8 mouse cellular contexts compared by ENCODE assay signal in the genomic region with DNA sequence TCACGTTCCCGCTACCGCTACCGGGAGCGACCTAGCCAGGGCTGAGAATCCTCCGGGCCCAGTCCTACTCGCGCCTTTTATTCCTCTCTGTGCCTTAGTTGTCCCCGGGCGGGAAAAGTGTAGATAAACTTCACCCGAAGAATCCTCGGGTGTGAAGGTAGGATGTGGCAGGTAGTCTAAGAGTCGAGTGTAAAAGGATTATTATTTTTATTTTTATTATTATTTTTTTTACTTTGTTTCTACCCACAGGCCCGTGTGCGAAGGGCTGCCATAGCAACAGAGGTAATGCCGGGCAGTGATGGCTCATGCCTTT. TPM values are rescaled to one million over a fixed set of nuclear protein-coding genes. Genes with fewer than 3 reads are reported as not detected.
DNase-seq lines count a peak whose midpoint lies in the region; ATAC-seq lines count a peak whose summit lies in the region.

A gene (minus strand): TSS at position 35 of the 313 bp plus-strand sequence.

- ATAC-seq in intestine, embryonic 15.5 days, result peak; percentile 13; the same call in 1 of the 2 replicates

- peak within 1 kb of the TSS; percentile 60 for H3K4me3 ChIP-seq in intestine, embryonic 15.5 days (replicated peaks)
- H3K4me3 ChIP-seq in midbrain, embryonic 10.5 days, result peak within 1 kb of the TSS; percentile 71

- H3K27ac ChIP-seq in intestine, embryonic 15.5 days, result peak within 1 kb of the TSS; percentile 99
- peak within 1 kb of the TSS; percentile 99 for H3K27ac ChIP-seq in midbrain, embryonic 10.5 days (replicated peaks)

- no peaks in the 10 kb centered on the region for H3K36me3 ChIP-seq in intestine, embryonic 15.5 days
- H3K36me3 ChIP-seq in midbrain, embryonic 10.5 days, result peaks cover 3% of the 10 kb centered on the region

- no peaks in the 10 kb centered on the region for H3K4me1 ChIP-seq in intestine, embryonic 15.5 days (replicated peaks)
- H3K4me1 ChIP-seq in midbrain, embryonic 10.5 days, result peaks cover 25% of the 10 kb centered on the region

- peak in 1 of 2 experiments; percentile 67 for DNase-seq in layer of hippocampus, adult 18-20 months (ENCODE audit: low spot score in 2 of 2)
- DNase-seq in layer of hippocampus, adult 11-12 months (ENCODE audit: low spot score), result no peak
- no peak for DNase-seq in adrenal gland, postnatal 14 days
- no peak for DNase-seq in gastrocnemius, postnatal 10 days
- DNase-seq in midbrain, embryonic 10.5 days (ENCODE audit: low spot score), result no peak
- DNase-seq in thymus, postnatal 14 days, result no peak
- DNase-seq in frontal cortex, postnatal 25 days (ENCODE audit: low spot score in 2 of 2), result no peak

- peak within 1 kb of the TSS; percentile 95 for H3K9ac ChIP-seq in intestine, embryonic 15.5 days

- 10% methylated on average over 16 of the region's 16 CpGs for WGBS in intestine, embryonic 15.5 days
- WGBS in midbrain, embryonic 10.5 days, result 19% methylated on average over 16 of the region's 16 CpGs

- no peaks in the 10 kb centered on the region for H3K27me3 ChIP-seq in intestine, embryonic 15.5 days (replicated peaks)
- no peaks in the 10 kb centered on the region for H3K27me3 ChIP-seq in midbrain, embryonic 10.5 days (ENCODE audit: low read depth, poor library complexity, severe bottlenecking)

- H3K4me2 ChIP-seq in intestine, embryonic 15.5 days (replicated peaks), result peak within 1 kb of the TSS; percentile 88

- H3K9me3 ChIP-seq in intestine, embryonic 15.5 days, result no peaks in the 10 kb centered on the region
- H3K9me3 ChIP-seq in midbrain, embryonic 10.5 days (replicated peaks), result no peaks in the 10 kb centered on the region

RNA-seq across cellular contexts. Expression of the gene that starts here (rescaled TPM):
- total RNA-seq in layer of hippocampus, adult 18-20 months (2021), result 10 to 100 TPM; 26.3 to 30.0 TPM
- total RNA-seq in adrenal gland, postnatal 14 days (2021), result 16.8 and 20.1 TPM in 2 replicates
- total RNA-seq in gastrocnemius, postnatal 10 days (2021), result 10 to 100 TPM; 12.6 to 16.7 TPM
- 19.3 and 19.8 TPM in 2 replicates for polyA plus RNA-seq in intestine, embryonic 15.5 days (2015; fragmentation: Nextera tagmentation; extraction: Ambion mirVana)
- 22.0 and 22.9 TPM in 2 replicates for polyA plus RNA-seq in midbrain, embryonic 10.5 days (2016; fragmentation: Nextera tagmentation; extraction: Ambion mirVana)
